Comparison of ENCODE assay signal across 15 mouse cellular contexts in the genomic region with DNA sequence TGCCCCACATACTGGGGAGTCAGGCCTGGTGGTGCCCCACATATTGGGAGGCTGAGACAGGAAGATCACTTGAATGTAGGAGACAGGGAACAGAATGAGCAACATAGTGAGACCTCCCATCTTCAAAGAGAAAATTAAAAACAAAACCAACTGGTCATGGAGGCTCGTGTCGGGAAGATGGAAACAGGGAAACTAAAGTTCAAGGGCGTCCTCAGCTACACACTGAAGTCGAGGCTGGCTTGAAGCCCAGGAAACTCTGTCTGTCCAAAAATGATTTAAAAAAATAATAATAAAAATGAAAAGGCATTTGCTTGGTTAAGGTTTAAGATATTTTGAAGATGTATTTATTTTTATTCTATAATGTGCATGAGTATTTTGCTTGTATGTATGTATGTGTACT.
"Had no signal": no experiment of that assay in that cellular context is flagged by ENCODE, and none has a peak within 500 bp of the region (broad histone marks: within the 10 kb centered on the region; RNA-seq: fewer than 3 reads in every experiment).

No protein-coding gene starts in this region.

- DNase-seq: gastrocnemius, adult 2 months; gastrocnemius, postnatal 10 days; gastrocnemius, postnatal 25 days; heart, adult 18-20 months; heart, postnatal 14 days; heart, postnatal 36 days; kidney, adult 11 months; kidney, adult 2 months; kidney, adult 9 months; kidney, postnatal 14 days; kidney, postnatal 36 days; liver; liver, embryonic 13.5 days had no signal

- ATAC-seq: hindbrain, postnatal 0 days; intestine, embryonic 16.5 days had no signal
